Mouse (Mus musculus) CH12.LX (cell line): ENCODE measurements around the gene C2cd2l.

Source experiments
- CHD1 ChIP-seq: IDR thresholded peaks from 2 replicates; pipeline ENCODE4 v1.6.1; 2012; ENCODE audit warnings: low read depth, low read length, improper control_type of control experiment, inconsistent platforms
- CTCF ChIP-seq, 2 experiments: IDR thresholded peaks in 1 of 2; conservative IDR thresholded peaks in 1 of 2; 2 replicates each; pipeline ENCODE4 v1.5.1; 2011 to 2012; ENCODE audit warnings: low read depth in 2 of 2, low read length in 2 of 2, improper control_type of control experiment in 1 of 2, inconsistent platforms in 1 of 2, mild to moderate bottlenecking in 1 of 2, moderate library complexity in 1 of 2
- E2F4 ChIP-seq: IDR thresholded peaks from 2 replicates; pipeline ENCODE4 v1.6.1; 2011; ENCODE audit warnings: low read depth, low read length, improper control_type of control experiment; ENCODE audit not compliant: insufficient replicate concordance
- EP300 ChIP-seq: IDR thresholded peaks from 2 replicates; pipeline ENCODE4 v1.6.1; 2011; ENCODE audit warnings: low read length, improper control_type of control experiment
- ETS1 ChIP-seq: conservative IDR thresholded peaks from 2 replicates; pipeline ENCODE4 v1.6.1; 2012; ENCODE audit warnings: low read depth, mild to moderate bottlenecking, inconsistent platforms, low read length, improper control_type of control experiment, moderate library complexity
- NELFE ChIP-seq: IDR thresholded peaks from 2 replicates; pipeline ENCODE4 v1.6.1; 2011; ENCODE audit warnings: low read depth, low read length, improper control_type of control experiment
- RCOR1 ChIP-seq: conservative IDR thresholded peaks from 2 replicates; pipeline ENCODE4 v1.6.1; 2012; ENCODE audit warnings: low read depth, mild to moderate bottlenecking, inconsistent platforms, low read length, improper control_type of control experiment
- USF1 ChIP-seq: IDR thresholded peaks from 2 replicates; pipeline ENCODE4 v1.6.1; 2014; ENCODE audit warnings: low read depth, mild to moderate bottlenecking, inconsistent platforms, low read length, improper control_type of control experiment
- ZC3H11A ChIP-seq: IDR thresholded peaks from 2 replicates; pipeline ENCODE4 v1.6.1; 2012; ENCODE audit warnings: low read depth, mild to moderate bottlenecking, inconsistent platforms, low read length, improper control_type of control experiment

DNA sequence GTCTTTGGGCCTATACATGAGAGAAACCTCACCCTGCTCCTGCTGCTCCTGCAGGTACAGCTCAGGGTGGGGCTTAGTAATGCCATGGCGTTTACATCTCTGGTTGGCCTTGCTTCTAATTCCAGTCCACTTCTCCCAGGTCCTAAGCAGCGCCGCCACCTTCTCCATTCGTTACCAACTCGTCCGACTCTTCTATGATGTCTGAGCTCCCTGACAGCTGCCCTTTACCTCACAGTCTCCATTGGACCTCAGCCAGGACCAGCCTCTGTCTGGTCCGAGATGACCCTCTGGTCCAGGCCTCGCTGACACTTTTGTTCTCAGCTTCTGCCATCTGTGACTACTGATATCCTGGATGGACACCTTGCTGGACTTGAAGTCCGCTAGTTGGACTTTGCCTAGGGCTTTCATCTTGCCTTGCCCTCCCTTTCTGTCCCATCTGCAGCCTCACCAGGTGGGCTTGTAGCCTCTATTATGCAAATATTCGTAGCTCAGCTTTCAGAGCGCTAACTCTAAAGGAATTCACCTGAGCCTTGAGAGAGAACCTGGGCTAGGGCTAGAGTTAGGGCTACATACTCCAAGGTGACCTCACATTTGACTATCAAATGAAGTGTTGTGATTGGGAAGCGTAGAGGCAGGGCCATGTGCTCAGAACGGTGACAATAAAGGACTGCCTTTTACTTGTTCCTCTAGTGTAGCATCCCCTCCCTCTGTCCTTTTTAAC, 13.0 kb upstream of the C2cd2l start:
- TF ChIP-seq CTCF (conservative IDR thresholded peaks at IDR 0.05 in 1 of 2, IDR thresholded peaks at IDR 0.05 in 1 of 2; ENCODE audit: low read depth in 2 of 2, low read length in 2 of 2) (no peak), CHD1 (no peak), E2F4 (no peak), NELFE (no peak), RCOR1 (no peak), ETS1 (no peak), EP300 (no peak), USF1 (no peak), ZC3H11A (no peak)
